Mouse (Mus musculus): ENCODE results near the gene Togaram2. TPM values are rescaled to one million over a fixed set of nuclear protein-coding genes. Genes with fewer than 3 reads are reported as not detected.

The Togaram2 gene
- polyA plus RNA-seq (2012; rRNA removed; ENCODE audit: low replicate concordance), result 1.6 TPM in 1 of 2 replicates, not detected in the other

GRCm38 (mm10) chr17:71673092-71673491, at the start of gene Togaram2:
Gene Togaram2 (plus strand): TSS chr17:71673261.

GRCm38 (mm10) chr17:71752831-71753230, 79.8 kb downstream of the Togaram2 start, which contains the start of gene Pcare:
Gene Pcare (minus strand): TSS chr17:71752894.

GRCm38 (mm10) chr17:71768173-71768572, 95.1 kb downstream of the Togaram2 start, which contains the start of gene Clip4:
Gene Clip4 (plus strand): TSS chr17:71768473.

Other genes starting within 250 kb of the Togaram2 start
- gene Gm4707, start 213.3 kb upstream of the Togaram2 start, polyA plus RNA-seq (2012; rRNA removed; ENCODE audit: low replicate concordance), result 0.23 and 0.71 TPM in 2 replicates
- gene Smchd1, start 197.9 kb upstream of the Togaram2 start, polyA plus RNA-seq (2012; rRNA removed; ENCODE audit: low replicate concordance), result 8.6 and 16.6 TPM in 2 replicates
- 0.11 and 0.62 TPM in 2 replicates for gene Ndc80, start 146.4 kb upstream of the Togaram2 start, polyA plus RNA-seq (2012; rRNA removed; ENCODE audit: low replicate concordance)
- not detected in 2 replicates for gene Spdya, start 121.2 kb upstream of the Togaram2 start, polyA plus RNA-seq (2012; rRNA removed; ENCODE audit: low replicate concordance)
- 4.4 and 17.1 TPM in 2 replicates for gene Wdr43, start 57.4 kb upstream of the Togaram2 start, polyA plus RNA-seq (2012; rRNA removed; ENCODE audit: low replicate concordance)
- not detected in 2 replicates for gene Pcare, start 79.6 kb downstream of the Togaram2 start, polyA plus RNA-seq (2012; rRNA removed; ENCODE audit: low replicate concordance)
- gene Clip4, start 95.2 kb downstream of the Togaram2 start, polyA plus RNA-seq (2012; rRNA removed; ENCODE audit: low replicate concordance), result 1.7 and 7.8 TPM in 2 replicates

Data from subcutaneous adipose tissue, adult 2 months (tissue).